Mouse (Mus musculus): ENCODE measurements around the gene Atp9a.

GRCm38 (mm10) chr2:168718267-168718666 lies 23.9 kb downstream of the Atp9a start:
- no peak for TF ChIP-seq CTCF (IDR thresholded peaks at IDR 0.05; ENCODE audit: control insufficient read depth, insufficient read depth, insufficient read length)
- TF ChIP-seq MAX (IDR thresholded peaks at IDR 0.05): no peak
- no peak for TF ChIP-seq MYOG (IDR thresholded peaks at IDR 0.05; ENCODE audit: control insufficient read depth, extremely low read depth, insufficient read length)
- TF ChIP-seq FOSL1 (IDR thresholded peaks at IDR 0.05; ENCODE audit: insufficient read depth, low read length, poor library complexity, severe bottlenecking): no peak
- TF ChIP-seq USF1 (IDR thresholded peaks at IDR 0.05; ENCODE audit: low read depth): no peak
